24 mouse cellular contexts compared by ENCODE assay signal in the genomic region with DNA sequence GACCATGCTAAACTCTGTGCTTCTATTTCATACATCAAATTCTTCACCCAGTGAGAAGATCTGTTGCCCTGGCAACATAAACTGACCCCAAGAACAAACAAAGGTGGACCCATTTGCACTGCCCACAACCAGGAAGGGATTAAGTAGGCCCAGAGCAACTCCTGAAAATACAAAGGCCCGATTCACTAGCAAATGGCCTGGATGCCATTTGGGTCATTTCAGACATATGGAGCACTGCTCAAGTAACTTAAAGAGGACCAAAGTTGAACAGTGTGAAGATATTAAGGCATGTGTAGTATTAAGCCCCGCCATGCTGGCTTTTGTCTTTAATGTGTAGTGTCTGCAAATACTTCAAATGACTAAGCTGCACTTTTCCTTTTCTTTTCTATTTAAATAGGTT. TPM values are rescaled to one million over a fixed set of nuclear protein-coding genes. Genes with fewer than 3 reads are reported as not detected.
DNase-seq lines count a peak whose midpoint lies in the region; ATAC-seq lines count a peak whose summit lies in the region.
"Had no signal": no experiment of that assay in that cellular context is flagged by ENCODE, and none has a peak within 500 bp of the region (broad histone marks: within the 10 kb centered on the region; RNA-seq: fewer than 3 reads in every experiment).

No protein-coding gene starts in this region.

- H3K9ac ChIP-seq in hindbrain, embryonic 13.5 days: no peak overlapping the region
- H3K9ac ChIP-seq in embryonic facial prominence, embryonic 11.5 days (replicated peaks; ENCODE audit: low read length): no peak overlapping the region
- H3K9ac ChIP-seq: forebrain, postnatal 0 days; heart, embryonic 15.5 days; hindbrain, embryonic 15.5 days; kidney, embryonic 15.5 days; liver, embryonic 12.5 days; liver, postnatal 0 days; neural tube, embryonic 12.5 days had no signal

- H3K27me3 ChIP-seq in hindbrain, embryonic 10.5 days (ENCODE audit: insufficient read depth, poor library complexity, severe bottlenecking): no peaks in the 10 kb centered on the region
- no peaks in the 10 kb centered on the region for H3K27me3 ChIP-seq in hindbrain, embryonic 13.5 days
- H3K27me3 ChIP-seq in embryonic facial prominence, embryonic 11.5 days (ENCODE audit: control insufficient read depth, insufficient read depth, low read length): no peaks in the 10 kb centered on the region
- H3K27me3 ChIP-seq: heart, embryonic 15.5 days; hindbrain, embryonic 15.5 days; kidney, embryonic 15.5 days; liver, embryonic 12.5 days; megakaryocyte, embryonic 14.5 days; neural tube, embryonic 12.5 days had no signal

- H3K4me3 ChIP-seq in hindbrain, embryonic 10.5 days: no peak overlapping the region
- H3K4me3 ChIP-seq in hindbrain, embryonic 13.5 days: no peak overlapping the region
- no peak overlapping the region for H3K4me3 ChIP-seq in embryonic facial prominence, embryonic 11.5 days (ENCODE audit: low read depth, low read length)
- H3K4me3 ChIP-seq: heart, embryonic 15.5 days; hindbrain, embryonic 15.5 days; kidney, embryonic 15.5 days; liver, embryonic 12.5 days; megakaryocyte, embryonic 14.5 days; myocyte; neural tube, embryonic 12.5 days had no signal

- H3K27ac ChIP-seq in hindbrain, embryonic 10.5 days: no peak overlapping the region
- no peak overlapping the region for H3K27ac ChIP-seq in hindbrain, embryonic 13.5 days
- no peak overlapping the region for H3K27ac ChIP-seq in embryonic facial prominence, embryonic 11.5 days (replicated peaks; ENCODE audit: low read depth, low read length)
- H3K27ac ChIP-seq: heart, embryonic 15.5 days; hindbrain, embryonic 15.5 days; kidney, embryonic 15.5 days; liver, embryonic 12.5 days; neural tube, embryonic 12.5 days had no signal

- no peaks in the 10 kb centered on the region for H3K36me3 ChIP-seq in hindbrain, embryonic 10.5 days
- H3K36me3 ChIP-seq in hindbrain, embryonic 13.5 days: no peaks in the 10 kb centered on the region
- no peaks in the 10 kb centered on the region for H3K36me3 ChIP-seq in embryonic facial prominence, embryonic 11.5 days (replicated peaks; ENCODE audit: control insufficient read depth, insufficient read depth, low read depth, low read length)
- H3K36me3 ChIP-seq: heart, embryonic 15.5 days; hindbrain, embryonic 15.5 days; kidney, embryonic 15.5 days; liver, embryonic 12.5 days; neural tube, embryonic 12.5 days had no signal

- no peak overlapping the region for H3K4me2 ChIP-seq in hindbrain, embryonic 13.5 days
- no peak overlapping the region for H3K4me2 ChIP-seq in embryonic facial prominence, embryonic 11.5 days (ENCODE audit: low read depth, low read length)
- H3K4me2 ChIP-seq: heart, embryonic 15.5 days; hindbrain, embryonic 15.5 days; kidney, embryonic 15.5 days; liver, embryonic 12.5 days; neural tube, embryonic 12.5 days had no signal

- peaks cover 3% of the 10 kb centered on the region; the same call in 1 of the 2 replicates for H3K9me3 ChIP-seq in hindbrain, embryonic 10.5 days
- peaks cover 5% of the 10 kb centered on the region; the same call in 1 of the 2 replicates for H3K9me3 ChIP-seq in hindbrain, embryonic 13.5 days
- no peaks in the 10 kb centered on the region for H3K9me3 ChIP-seq in embryonic facial prominence, embryonic 11.5 days (replicated peaks; ENCODE audit: control insufficient read depth, low read length)
- H3K9me3 ChIP-seq: heart, embryonic 15.5 days; hindbrain, embryonic 15.5 days; kidney, embryonic 15.5 days; liver, embryonic 12.5 days; neural tube, embryonic 12.5 days had no signal

- H3K4me1 ChIP-seq in hindbrain, embryonic 10.5 days (replicated peaks): peaks cover 9% of the 10 kb centered on the region; the same call in 1 of the 2 replicates
- H3K4me1 ChIP-seq in hindbrain, embryonic 13.5 days (replicated peaks): no peaks in the 10 kb centered on the region
- H3K4me1 ChIP-seq in embryonic facial prominence, embryonic 11.5 days (ENCODE audit: control insufficient read depth, insufficient read depth, low read length): no peaks in the 10 kb centered on the region
- H3K4me1 ChIP-seq: hindbrain, embryonic 15.5 days; liver, embryonic 12.5 days; megakaryocyte, embryonic 14.5 days; neural tube, embryonic 12.5 days had no signal

- peak; percentile 4 for DNase-seq in hindbrain, embryonic 10.5 days (ENCODE audit: low spot score)
- peak; percentile 69 for DNase-seq in embryo, embryonic 10.5 days (ENCODE audit: low spot score)
- DNase-seq in embryonic facial prominence, embryonic 11.5 days (ENCODE audit: low spot score): peak; percentile 18
- DNase-seq in retina, embryonic 14.5 days (ENCODE audit: low spot score): peak; percentile 8
- no peak for DNase-seq in heart, adult 8-10 months (ENCODE audit: low spot score)
- no peak for DNase-seq in thymus, postnatal 14 days
- DNase-seq: adrenal gland, postnatal 36 days; cerebellum, adult 2 months; cerebellum, postnatal 25 days; forebrain, postnatal 0 days; gastrocnemius, postnatal 10 days; kidney, adult 18-20 months; kidney, postnatal 25 days; liver, postnatal 0 days; lung, postnatal 4 days had no signal

- no peak for ATAC-seq in hindbrain, embryonic 13.5 days (ENCODE audit: low FRiP score)
- no peak for ATAC-seq in embryonic facial prominence, embryonic 11.5 days (replicated peaks; ENCODE audit: insufficient number of reproducible peaks, low FRiP score, low TSS enrichment, low read depth)
- ATAC-seq: CD4-positive, CD25-positive, alpha-beta regulatory T cell, adult 4 months; forebrain, postnatal 0 days; liver, embryonic 12.5 days; liver, postnatal 0 days had no signal

- WGBS in hindbrain, embryonic 10.5 days: 64% methylated on average over 2 of the region's 2 CpGs
- 74% methylated on average over 2 of the region's 2 CpGs for WGBS in hindbrain, embryonic 13.5 days
- WGBS in embryonic facial prominence, embryonic 11.5 days: 37% methylated on average over 2 of the region's 2 CpGs

RNA-seq across cellular contexts. Expression of a gene that starts 46.9 kb away (rescaled TPM):
- polyA plus RNA-seq in hindbrain, embryonic 10.5 days (2016; fragmentation: Nextera tagmentation; extraction: Ambion mirVana): 70.2 and 70.8 TPM in 2 replicates
- 66.6 and 75.8 TPM in 2 replicates for polyA plus RNA-seq in hindbrain, embryonic 13.5 days (2015; fragmentation: Nextera tagmentation; extraction: Ambion mirVana)
- polyA plus RNA-seq in embryonic facial prominence, embryonic 11.5 days (2014; fragmentation: Nextera tagmentation; extraction: Ambion mirVana): 83.2 and 84.2 TPM in 2 replicates
- total RNA-seq in heart, adult 8-10 months (2022): 10 to 100 TPM; 17.6 to 25.0 (median 21.0) TPM

Comparison
In these comparisons a context has a peak if more than half of its experiments do, and no peak if none do; other contexts are left out.
1. DNase-seq: peak in hindbrain, embryonic 10.5 days (single experiment), embryo, embryonic 10.5 days (single experiment), embryonic facial prominence, embryonic 11.5 days (single experiment) and retina, embryonic 14.5 days (single experiment); none in heart, adult 8-10 months (single experiment) and thymus, postnatal 14 days (single experiment).